Mouse (Mus musculus) spleen, adult 2 months (tissue): ENCODE measurements around the gene Plekha6. TPM values are rescaled to one million over a fixed set of nuclear protein-coding genes. Genes with fewer than 3 reads are reported as not detected.

ENCODE experiments used
- DNase-seq, 2 experiments: peaks; one replicate each; pipeline versions ENCODE4 v3.0.0 to v3.0.0-alpha.2; 2012 to 2021; ENCODE audit warnings: low spot score in 2 of 2, low read depth in 1 of 2
- H3K27ac ChIP-seq: fragments of 200-500 bp; 2 replicates; pipeline ENCODE4 v1.5.1; 2012; ENCODE audit warnings: low read length, inconsistent platforms; ENCODE audit not compliant: insufficient read depth
- H3K27me3 ChIP-seq: fragments of 200-500 bp; 2 replicates; pipeline ENCODE4 v1.6.1; 2012; ENCODE audit warnings: mild to moderate bottlenecking, moderate library complexity, low read length, inconsistent platforms; ENCODE audit not compliant: control insufficient read depth, insufficient read depth
- H3K36me3 ChIP-seq: fragments of 200-500 bp; 2 replicates; pipeline ENCODE4 v1.6.1; 2012; ENCODE audit warnings: mild to moderate bottlenecking, low read length, inconsistent platforms; ENCODE audit not compliant: control insufficient read depth, insufficient read depth
- H3K4me1 ChIP-seq: fragments of 200-500 bp; 2 replicates; pipeline ENCODE4 v1.6.1; 2011; ENCODE audit warnings: inconsistent platforms; ENCODE audit not compliant: control insufficient read depth, insufficient read depth, insufficient read length
- H3K4me3 ChIP-seq: fragments of 200-500 bp; 2 replicates; pipeline ENCODE4 v1.5.1; 2011; ENCODE audit warnings: mild to moderate bottlenecking, inconsistent platforms; ENCODE audit not compliant: insufficient read depth, insufficient read length; ENCODE audit errors: extremely low read depth
- CTCF ChIP-seq: fragments of 200-500 bp; IDR thresholded peaks from 2 replicates; pipeline ENCODE4 v1.5.1; 2011; ENCODE audit warnings: mild to moderate bottlenecking, inconsistent platforms; ENCODE audit not compliant: insufficient read depth, insufficient read length, insufficient replicate concordance; ENCODE audit errors: extremely low read depth
- POLR2A ChIP-seq: fragments of 200-500 bp; IDR thresholded peaks from 2 replicates; pipeline ENCODE4 v1.6.1; 2011; ENCODE audit warnings: low read depth, low read length, inconsistent platforms
- WGBS: fragments of 180-500 bp; shearing (Covaris S2); methylation state at CpG from one replicate; pipeline ENCODE4 v1.1.7; 2018; 5-methylcytosine and 5-hydroxymethylcytosine counted together
- polyA plus RNA-seq: library from polyadenylated mRNA; depleted of rRNA; stranded (reverse); fragments of >200 nt; gene quantifications from 2 replicates; pipeline ENCODE4 v1.2.3, GENCODE M21; 2012

The Plekha6 gene
- polyA plus RNA-seq, 1 experiment = 26.0 TPM

DNA sequence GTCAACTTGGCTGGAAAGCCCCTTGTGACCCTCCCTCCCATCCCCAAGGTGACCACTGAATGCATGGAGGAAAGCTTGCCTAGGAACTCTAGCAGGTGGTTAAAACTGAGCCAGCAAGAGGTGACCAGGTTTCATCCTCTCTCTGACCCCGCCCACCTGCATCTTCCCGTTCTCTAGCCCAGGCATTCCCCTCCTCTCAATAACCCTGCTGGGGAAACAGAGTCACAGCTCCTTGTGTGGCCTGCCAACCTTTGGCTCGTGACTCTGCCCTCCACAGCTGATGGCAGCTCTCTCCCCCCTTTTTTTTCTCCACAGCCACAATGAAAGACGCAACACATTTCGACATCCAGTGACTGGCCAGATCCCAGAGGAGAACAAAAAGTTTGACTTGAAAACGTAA lies 94.7 kb downstream of the Plekha6 start:
- Histone ChIP-seq H3K27ac (no peak overlapping the region), H3K4me1 (no peaks in the 10 kb centered on the region), H3K27me3 (no peaks in the 10 kb centered on the region), H3K4me3 (no peak overlapping the region), H3K36me3 (no peaks in the 10 kb centered on the region)
- no peak for TF ChIP-seq CTCF
- no peak for TF ChIP-seq POLR2A
- DNase-seq = no peak
- WGBS = 72% methylated on average over 6 of the region's 6 CpGs

- Histone ChIP-seq H3K36me3 (no peaks in the 10 kb centered on the region), H3K4me3 (no peak overlapping the region), H3K4me1 (no peaks in the 10 kb centered on the region), H3K27ac (no peak overlapping the region), H3K27me3 (no peaks in the 10 kb centered on the region)
- no peak for TF ChIP-seq POLR2A
- TF ChIP-seq CTCF = no peak
- 92% methylated on average over 6 of the region's 6 CpGs for WGBS
- DNase-seq = no peak
These were observed 98.6 kb downstream of the Plekha6 start for GRCm38 (mm10) chr1:133262628-133263027.

GRCm38 (mm10) chr1:133263134-133263533 lies 99.1 kb downstream of the Plekha6 start:
- H3K27ac ChIP-seq = no peak overlapping the region
- WGBS = 89% methylated on average over 7 of the region's 7 CpGs
- no peak overlapping the region for H3K4me3 ChIP-seq
- H3K27me3 ChIP-seq = no peaks in the 10 kb centered on the region
- TF ChIP-seq CTCF (no peak), POLR2A (no peak)
- no peaks in the 10 kb centered on the region for H3K36me3 ChIP-seq
- no peak for DNase-seq
- no peaks in the 10 kb centered on the region for H3K4me1 ChIP-seq

DNA sequence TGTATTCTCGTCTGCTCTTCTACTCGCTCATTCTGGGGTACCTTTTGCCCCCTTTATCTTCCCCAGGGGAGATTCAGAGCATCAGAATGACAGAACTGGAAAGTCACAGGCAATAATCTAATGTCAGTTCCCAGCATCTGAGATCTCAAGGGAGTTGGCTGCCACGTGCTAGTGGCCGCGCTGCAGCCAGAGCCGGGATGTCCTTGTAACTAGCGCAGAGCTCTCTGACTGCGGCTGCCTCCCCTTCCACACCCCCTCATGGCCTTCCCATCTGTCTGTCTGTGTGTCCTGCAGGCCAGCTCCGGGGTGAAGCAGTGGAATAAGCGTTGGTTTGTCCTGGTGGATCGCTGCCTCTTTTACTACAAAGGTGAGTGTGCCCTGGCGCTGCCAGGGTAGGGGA lies 100.4 kb downstream of the Plekha6 start:
- WGBS = 84% methylated on average over 12 of the region's 12 CpGs
- no peak for DNase-seq
- no peaks in the 10 kb centered on the region for H3K36me3 ChIP-seq
- H3K27ac ChIP-seq = no peak overlapping the region
- H3K4me3 ChIP-seq = no peak overlapping the region
- no peaks in the 10 kb centered on the region for H3K4me1 ChIP-seq
- TF ChIP-seq CTCF (no peak), POLR2A (no peak)
- no peaks in the 10 kb centered on the region for H3K27me3 ChIP-seq

DNA sequence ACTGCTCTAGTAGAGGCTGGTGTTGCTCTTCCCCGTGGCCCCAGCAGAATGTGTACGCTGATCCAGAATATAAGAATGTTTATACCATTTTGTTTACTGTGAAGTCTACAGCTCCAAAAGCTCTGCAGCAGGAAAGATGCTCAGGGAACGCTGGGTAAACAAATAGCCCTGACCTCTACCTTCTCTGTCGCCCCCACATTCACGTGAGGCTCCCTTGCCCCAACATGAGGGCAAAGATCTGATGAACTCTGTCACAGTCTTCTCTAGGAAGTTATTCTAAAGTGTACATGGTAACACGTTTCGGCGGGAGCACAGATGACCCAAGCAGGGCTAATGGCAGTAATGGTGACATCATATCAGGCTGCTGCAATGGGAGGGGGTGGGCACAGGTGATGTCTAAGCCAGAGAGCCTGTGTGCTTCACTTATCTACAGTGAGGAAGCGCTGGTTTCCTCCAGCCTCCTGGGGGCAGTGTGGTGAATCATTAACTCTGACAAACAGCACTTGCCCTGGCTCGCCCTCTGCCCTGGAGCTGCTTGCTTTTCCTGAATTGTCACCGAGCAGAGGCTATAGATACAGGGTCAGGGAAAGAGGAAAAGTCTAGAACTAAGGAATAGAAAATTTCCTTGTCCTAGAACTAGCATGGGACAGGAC lies 101.2 kb downstream of the Plekha6 start:
- WGBS = 76% methylated on average over 11 of the region's 11 CpGs
- Histone ChIP-seq H3K27me3 (no peaks in the 10 kb centered on the region), H3K36me3 (no peaks in the 10 kb centered on the region), H3K4me3 (no peak overlapping the region), H3K27ac (no peak overlapping the region), H3K4me1 (peaks cover 3% of the 10 kb centered on the region; the same call in 1 of the 2 replicates)
- DNase-seq = no peak
- TF ChIP-seq CTCF (no peak), POLR2A (no peak)

DNA sequence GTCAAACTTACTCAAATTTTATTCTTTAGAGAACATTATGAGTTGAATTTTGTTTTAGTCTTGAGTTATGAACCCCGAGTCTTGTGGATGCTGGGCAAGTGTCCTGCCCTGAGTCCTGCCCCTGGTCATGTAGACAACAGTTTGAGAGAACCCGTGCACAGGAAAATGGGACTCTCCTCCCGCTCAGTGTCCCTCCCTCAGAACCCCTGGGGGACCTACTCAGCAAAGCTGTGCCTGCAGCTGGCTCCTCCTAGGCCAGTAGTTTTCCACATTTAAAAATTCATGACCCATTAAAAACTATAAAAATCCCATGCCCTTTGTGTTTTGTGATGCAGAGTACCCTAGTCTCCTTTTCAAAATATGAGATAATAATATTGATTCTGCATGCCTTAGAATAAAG lies 103.1 kb downstream of the Plekha6 start:
- Histone ChIP-seq H3K4me3 (no peak overlapping the region), H3K36me3 (no peaks in the 10 kb centered on the region), H3K4me1 (peaks cover 5% of the 10 kb centered on the region; the same call in 1 of the 2 replicates), H3K27me3 (no peaks in the 10 kb centered on the region), H3K27ac (no peak overlapping the region)
- TF ChIP-seq POLR2A (no peak), CTCF (no peak)
- no peak for DNase-seq
- 66% methylated on average over 3 of the region's 3 CpGs for WGBS

GRCm38 (mm10) chr1:133267813-133268492 lies 103.9 kb downstream of the Plekha6 start:
- no peaks in the 10 kb centered on the region for H3K27me3 ChIP-seq
- no peaks in the 10 kb centered on the region for H3K36me3 ChIP-seq
- DNase-seq = no peak
- no peak overlapping the region for H3K27ac ChIP-seq
- H3K4me1 ChIP-seq = peaks cover 5% of the 10 kb centered on the region; the same call in 1 of the 2 replicates
- H3K4me3 ChIP-seq = no peak overlapping the region
- whole genome bisulfite sequencing = 68% methylated on average over 10 of the region's 10 CpGs
- TF ChIP-seq POLR2A = no peak
- TF ChIP-seq CTCF = no peak
